Mouse (Mus musculus): ENCODE data around the gene Atp6v0a4. TPM values are rescaled to one million over a fixed set of nuclear protein-coding genes. Genes with fewer than 3 reads are reported as not detected.

Atp6v0a4 gene
- polyA plus RNA-seq, 1 experiment from 2014 or later = not detected

DNA sequence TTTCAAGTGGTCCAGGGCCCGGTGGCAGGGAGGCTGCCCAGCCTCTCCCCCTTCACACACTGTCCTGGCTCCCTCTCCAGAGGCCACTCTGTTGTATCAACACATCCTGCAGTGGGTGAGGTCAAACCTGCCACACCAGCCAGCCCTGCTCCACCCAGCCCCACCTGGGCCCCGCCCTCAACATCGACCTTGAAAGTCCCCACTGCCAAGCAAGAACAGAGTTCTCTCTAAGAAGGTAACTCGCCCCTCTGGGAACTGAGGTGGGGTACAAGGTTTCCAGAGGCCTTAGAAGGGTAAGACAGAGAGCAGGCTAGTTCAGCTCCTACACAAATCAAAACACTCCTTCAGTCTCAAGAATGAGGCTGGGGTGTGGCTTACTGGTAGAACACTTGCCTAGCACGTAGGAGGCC lies 27.4 kb downstream of the Atp6v0a4 start:
- Histone ChIP-seq H3K9ac (no peak overlapping the region), H3K9me3 (no peaks in the 10 kb centered on the region), H3K27me3 (no peaks in the 10 kb centered on the region), H3K4me1 (no peaks in the 10 kb centered on the region), H3K4me3 (replicated peaks) (no peak overlapping the region), H3K27ac (no peak overlapping the region), H3K36me3 (replicated peaks) (no peaks in the 10 kb centered on the region), H3K4me2 (no peak overlapping the region)
- WGBS = 69% methylated on average over 5 of the region's 5 CpGs
- ATAC-seq (ENCODE audit: low FRiP score) = no peak

GRCm38 (mm10) chr6:38094701-38095100 lies 29.7 kb downstream of the Atp6v0a4 start:
- Histone ChIP-seq H3K4me3 (replicated peaks) (no peak overlapping the region), H3K4me1 (no peaks in the 10 kb centered on the region), H3K27ac (no peak overlapping the region), H3K9me3 (no peaks in the 10 kb centered on the region), H3K27me3 (no peaks in the 10 kb centered on the region), H3K4me2 (no peak overlapping the region), H3K9ac (no peak overlapping the region), H3K36me3 (replicated peaks) (no peaks in the 10 kb centered on the region)
- WGBS = 86% methylated on average over 10 of the region's 10 CpGs
- no peak for ATAC-seq (ENCODE audit: low FRiP score)

- Histone ChIP-seq H3K9ac (no peak overlapping the region), H3K36me3 (replicated peaks) (no peaks in the 10 kb centered on the region), H3K4me1 (no peaks in the 10 kb centered on the region), H3K4me2 (no peak overlapping the region), H3K9me3 (no peaks in the 10 kb centered on the region), H3K27ac (no peak overlapping the region), H3K4me3 (replicated peaks) (no peak overlapping the region), H3K27me3 (no peaks in the 10 kb centered on the region)
- 94% methylated on average over 8 of the region's 8 CpGs for WGBS
- no peak for ATAC-seq (ENCODE audit: low FRiP score)
Observed at GRCm38 (mm10) chr6:38092539-38092938, 31.8 kb downstream of the Atp6v0a4 start.

GRCm38 (mm10) chr6:38087242-38088026 lies 37.0 kb downstream of the Atp6v0a4 start:
- no peaks in the 10 kb centered on the region for H3K27me3 ChIP-seq
- no peaks in the 10 kb centered on the region for H3K4me1 ChIP-seq
- ATAC-seq (ENCODE audit: low FRiP score) = no peak
- H3K36me3 ChIP-seq (replicated peaks) = no peaks in the 10 kb centered on the region
- H3K4me2 ChIP-seq = no peak overlapping the region
- no peak overlapping the region for H3K4me3 ChIP-seq (replicated peaks)
- H3K9ac ChIP-seq = no peak overlapping the region
- WGBS = 74% methylated on average over 9 of the region's 9 CpGs
- H3K9me3 ChIP-seq = no peaks in the 10 kb centered on the region
- no peak overlapping the region for H3K27ac ChIP-seq

DNA sequence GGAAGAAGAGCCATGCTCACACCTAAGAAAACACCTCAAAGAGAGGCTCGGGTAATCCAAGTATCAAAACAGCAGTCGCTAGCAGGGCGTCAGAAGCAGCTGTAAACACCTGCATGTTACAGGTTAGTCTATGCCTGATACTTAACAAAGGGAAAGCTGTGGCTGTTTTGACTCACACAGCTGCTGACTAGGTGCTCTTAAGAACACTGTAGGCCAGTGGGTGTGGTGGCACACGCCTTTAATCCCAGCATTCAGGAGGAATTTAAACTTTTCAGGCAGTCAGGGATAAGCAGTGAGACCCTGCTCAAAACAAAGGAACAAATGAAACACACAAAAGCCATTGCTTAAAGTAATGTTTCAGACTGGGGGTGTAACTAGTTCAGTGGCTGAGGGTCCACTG lies 41.2 kb downstream of the Atp6v0a4 start:
- Histone ChIP-seq H3K4me3 (replicated peaks) (no peak overlapping the region), H3K27me3 (no peaks in the 10 kb centered on the region), H3K36me3 (replicated peaks) (no peaks in the 10 kb centered on the region), H3K27ac (no peak overlapping the region), H3K9me3 (no peaks in the 10 kb centered on the region), H3K9ac (no peak overlapping the region), H3K4me1 (0 out of 2 replicates have a peak, but pooled peaks cover 3% of the 10 kb centered on the region), H3K4me2 (no peak overlapping the region)
- ATAC-seq (ENCODE audit: low FRiP score) = no peak
- 34% methylated on average over 4 of the region's 4 CpGs for WGBS

- Histone ChIP-seq H3K27ac (no peak overlapping the region), H3K4me1 (0 out of 2 replicates have a peak, but pooled peaks cover 3% of the 10 kb centered on the region), H3K9me3 (no peaks in the 10 kb centered on the region), H3K36me3 (replicated peaks) (no peaks in the 10 kb centered on the region), H3K27me3 (no peaks in the 10 kb centered on the region), H3K4me3 (replicated peaks) (no peak overlapping the region), H3K9ac (no peak overlapping the region), H3K4me2 (no peak overlapping the region)
- WGBS = 66% methylated on average over 11 of the region's 11 CpGs
- no peak for ATAC-seq (ENCODE audit: low FRiP score)
Observed at GRCm38 (mm10) chr6:38081727-38082341, 42.6 kb downstream of the Atp6v0a4 start.

- Histone ChIP-seq H3K36me3 (replicated peaks) (no peaks in the 10 kb centered on the region), H3K4me1 (0 out of 2 replicates have a peak, but pooled peaks cover 3% of the 10 kb centered on the region), H3K27ac (no peak overlapping the region), H3K9me3 (no peaks in the 10 kb centered on the region), H3K4me3 (replicated peaks) (no peak overlapping the region), H3K9ac (no peak overlapping the region), H3K4me2 (no peak overlapping the region), H3K27me3 (no peaks in the 10 kb centered on the region)
- 74% methylated on average over 4 of the region's 4 CpGs for WGBS
- no peak for ATAC-seq (ENCODE audit: low FRiP score)
Observed at GRCm38 (mm10) chr6:38080364-38080763, 44.0 kb downstream of the Atp6v0a4 start.

- no peaks in the 10 kb centered on the region for H3K9me3 ChIP-seq
- 85% methylated on average over 3 of the region's 3 CpGs for WGBS
- no peak for ATAC-seq (ENCODE audit: low FRiP score)
- no peaks in the 10 kb centered on the region for H3K27me3 ChIP-seq
- no peak overlapping the region for H3K27ac ChIP-seq
- no peaks in the 10 kb centered on the region for H3K4me1 ChIP-seq
- no peak overlapping the region for H3K4me3 ChIP-seq (replicated peaks)
- no peaks in the 10 kb centered on the region for H3K36me3 ChIP-seq (replicated peaks)
- no peak overlapping the region for H3K9ac ChIP-seq
- H3K4me2 ChIP-seq = no peak overlapping the region
Observed at GRCm38 (mm10) chr6:38073592-38073991, 50.8 kb downstream of the Atp6v0a4 start.

- Histone ChIP-seq H3K4me2 (no peak overlapping the region), H3K27ac (no peak overlapping the region), H3K9ac (no peak overlapping the region), H3K27me3 (no peaks in the 10 kb centered on the region), H3K36me3 (replicated peaks) (no peaks in the 10 kb centered on the region), H3K4me1 (no peaks in the 10 kb centered on the region), H3K4me3 (replicated peaks) (no peak overlapping the region), H3K9me3 (no peaks in the 10 kb centered on the region)
- no peak for ATAC-seq (ENCODE audit: low FRiP score)
- 78% methylated on average over 5 of the region's 5 CpGs for WGBS
Observed at GRCm38 (mm10) chr6:38072137-38072796, 52.1 kb downstream of the Atp6v0a4 start.

DNA sequence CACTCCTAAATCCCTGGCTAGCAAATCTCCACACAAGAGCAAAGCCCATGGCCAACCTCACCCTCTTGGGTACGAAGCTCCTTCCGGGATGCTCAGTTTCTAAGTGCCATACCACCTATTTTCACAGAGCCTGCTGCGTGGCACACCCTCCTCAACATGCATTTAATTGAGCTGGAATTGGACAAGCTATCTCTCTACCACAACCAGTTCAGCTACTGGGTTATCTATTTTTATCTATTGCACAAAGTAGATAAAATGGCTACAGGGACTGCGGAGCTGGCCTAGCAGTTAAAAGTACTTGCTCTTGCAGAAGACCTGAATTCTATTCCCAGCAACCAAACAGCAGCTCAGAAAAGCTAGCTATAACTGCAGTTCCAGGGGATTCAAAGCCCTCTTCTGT lies 53.1 kb downstream of the Atp6v0a4 start:
- Histone ChIP-seq H3K36me3 (replicated peaks) (no peaks in the 10 kb centered on the region), H3K27me3 (no peaks in the 10 kb centered on the region), H3K4me2 (no peak overlapping the region), H3K4me1 (no peaks in the 10 kb centered on the region), H3K9ac (no peak overlapping the region), H3K9me3 (no peaks in the 10 kb centered on the region), H3K4me3 (replicated peaks) (no peak overlapping the region), H3K27ac (no peak overlapping the region)
- WGBS = 97% methylated on average over 4 of the region's 4 CpGs
- no peak for ATAC-seq (ENCODE audit: low FRiP score)

GRCm38 (mm10) chr6:38066215-38066614 lies 58.2 kb downstream of the Atp6v0a4 start:
- no peaks in the 10 kb centered on the region for H3K4me1 ChIP-seq
- H3K27ac ChIP-seq = no peak overlapping the region
- no peak overlapping the region for H3K4me3 ChIP-seq (replicated peaks)
- under 1% methylated on average over 5 of the region's 5 CpGs for WGBS
- ATAC-seq (ENCODE audit: low FRiP score) = peak; percentile 82
- no peaks in the 10 kb centered on the region for H3K27me3 ChIP-seq
- no peak overlapping the region for H3K9ac ChIP-seq
- no peaks in the 10 kb centered on the region for H3K9me3 ChIP-seq
- H3K4me2 ChIP-seq = no peak overlapping the region
- no peaks in the 10 kb centered on the region for H3K36me3 ChIP-seq (replicated peaks)

DNA sequence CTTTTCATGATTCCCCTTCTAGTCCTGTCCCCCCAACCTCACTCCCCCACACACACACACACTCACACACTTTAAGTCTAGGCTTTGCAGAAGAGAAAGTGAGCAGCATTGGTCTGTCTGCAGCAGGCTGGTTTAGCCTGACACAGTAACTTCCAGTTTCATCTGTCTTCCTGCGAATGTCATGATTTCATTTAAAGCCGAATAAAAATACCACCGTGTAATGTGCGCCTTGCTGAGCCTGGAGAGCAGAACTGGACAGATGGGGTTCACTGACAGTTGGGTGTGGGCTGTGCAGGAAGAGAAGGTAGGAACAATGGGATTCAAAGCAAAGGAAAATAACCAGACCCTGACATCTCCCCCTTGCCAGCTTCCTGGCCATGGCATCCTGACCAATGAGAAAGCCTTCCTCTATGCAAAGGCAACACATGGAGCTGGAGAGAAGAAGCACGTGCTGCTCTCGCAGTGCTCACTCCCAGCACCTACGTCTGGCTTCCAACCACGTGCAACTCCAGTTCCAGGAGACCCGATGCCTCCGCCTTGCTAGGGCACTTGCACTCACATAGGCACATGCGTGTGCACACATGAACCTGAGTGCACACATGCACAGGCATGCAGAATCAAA lies 58.8 kb downstream of the Atp6v0a4 start:
- peak; percentile 55; the same call in 1 of the 2 replicates for ATAC-seq (ENCODE audit: low FRiP score)
- WGBS = 79% methylated on average over 11 of the region's 11 CpGs
- Histone ChIP-seq H3K4me1 (no peaks in the 10 kb centered on the region), H3K27me3 (no peaks in the 10 kb centered on the region), H3K4me3 (replicated peaks) (no peak overlapping the region), H3K9ac (no peak overlapping the region), H3K36me3 (replicated peaks) (no peaks in the 10 kb centered on the region), H3K27ac (no peak overlapping the region), H3K4me2 (no peak overlapping the region), H3K9me3 (no peaks in the 10 kb centered on the region)
